Mouse (Mus musculus): Measurements from ENCODE around the gene Olfr750.
A peak's percentile ranks its signal among the peaks of the same experiment; 100 is the strongest.

The Olfr750 gene

DNA sequence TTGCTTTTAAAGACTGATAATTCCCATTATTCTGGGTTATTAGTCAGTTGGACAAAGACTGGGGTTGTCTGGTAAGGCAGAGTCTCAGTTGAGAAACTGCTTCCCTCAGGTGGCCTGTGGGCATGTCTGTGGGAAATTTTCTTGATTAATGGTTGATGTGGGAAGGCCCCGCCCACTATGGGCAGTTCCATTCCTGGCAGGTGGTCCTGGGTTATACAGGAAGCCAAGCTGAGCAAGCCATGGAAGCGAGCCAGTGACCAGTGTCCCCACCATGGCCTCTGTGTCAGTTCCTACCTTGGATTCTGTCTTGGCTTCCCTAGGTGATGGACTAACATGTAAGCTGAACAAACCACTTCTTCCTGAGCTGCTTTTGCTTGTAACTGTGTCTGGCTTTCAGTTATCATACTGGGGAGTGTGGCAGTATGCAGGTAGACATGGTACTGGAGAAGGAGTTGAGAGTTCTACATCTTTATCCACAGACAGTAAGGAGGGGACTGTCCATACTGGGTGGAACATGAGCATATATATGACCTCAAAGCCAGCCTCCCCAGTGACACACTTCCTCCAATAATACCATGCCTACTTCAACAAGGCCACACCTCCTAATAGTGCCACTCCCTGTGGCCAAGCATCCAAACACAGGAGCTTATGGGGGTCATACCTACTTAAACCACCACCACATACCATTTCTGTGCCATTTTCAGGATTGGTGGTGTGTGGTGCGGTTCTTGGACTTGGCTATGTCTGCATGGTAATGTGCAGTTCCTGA, 46.7 kb downstream of the Olfr750 start:
- no peak for DNase-seq (ENCODE audit: low read depth, low spot score)

DNA sequence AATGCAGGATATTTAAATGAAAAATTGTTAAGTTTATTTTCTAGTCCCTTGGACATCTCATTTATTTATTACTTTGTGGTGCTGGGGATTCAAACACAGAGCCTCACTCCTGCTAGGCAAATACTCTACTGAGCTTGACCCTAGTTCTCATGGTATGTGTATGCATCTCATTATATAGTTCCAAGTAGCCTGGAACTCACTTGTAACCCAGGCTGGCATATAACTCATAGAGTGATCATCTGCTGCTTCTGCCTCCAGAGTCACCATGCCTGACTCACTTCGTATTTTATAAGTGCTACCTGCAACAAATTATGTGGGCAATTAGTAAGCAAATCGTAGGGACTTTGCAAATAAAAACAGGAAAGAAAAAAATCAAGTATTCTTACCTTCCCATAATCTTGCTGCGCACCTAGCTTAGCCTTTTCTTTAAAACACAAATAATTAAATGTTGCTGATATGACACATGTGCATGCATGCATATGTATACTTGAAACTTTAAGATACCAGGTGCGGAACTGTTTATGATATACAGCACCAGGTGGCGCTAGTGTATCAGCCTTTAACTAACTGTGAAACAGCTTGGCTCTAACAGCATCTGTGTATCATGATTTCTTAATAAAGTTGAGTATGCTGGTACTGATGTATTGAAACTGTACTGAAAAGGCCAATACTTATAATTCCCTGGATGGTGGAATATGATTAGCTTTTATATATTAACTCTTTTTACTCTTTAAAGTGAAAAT, 47.7 kb downstream of the Olfr750 start:
- DNase-seq (ENCODE audit: low read depth, low spot score) = peak; percentile 72

- DNase-seq (ENCODE audit: low read depth, low spot score) = no peak
Observed at GRCm38 (mm10) chr14:51024820-51025219, 49.4 kb downstream of the Olfr750 start.

DNA sequence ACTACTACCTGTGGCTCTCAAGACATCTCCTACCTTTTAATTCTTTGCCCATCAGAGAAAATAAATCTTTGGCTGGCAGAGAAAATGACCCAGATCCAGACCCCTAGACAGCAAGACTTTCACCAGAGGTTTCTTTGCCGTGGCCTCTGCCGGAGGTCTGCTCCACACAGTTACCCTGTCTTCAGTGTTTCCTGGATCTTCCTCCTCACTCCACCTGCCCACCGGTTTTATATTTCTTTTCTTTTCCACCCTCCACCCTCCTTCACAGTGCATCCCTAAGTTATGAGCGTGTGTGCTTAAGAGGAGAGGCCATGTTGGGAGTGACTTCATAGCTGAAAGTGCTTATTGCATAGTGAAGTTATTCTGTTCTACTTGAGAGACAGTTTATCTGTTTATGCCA, 50.8 kb downstream of the Olfr750 start:
- DNase-seq (ENCODE audit: low read depth, low spot score) = no peak

GRCm38 (mm10) chr14:51017256-51017655, 57.0 kb downstream of the Olfr750 start:
- DNase-seq (ENCODE audit: low read depth, low spot score) = no peak
